Mouse (Mus musculus): ENCODE measurements around the gene Cox4i1. TPM values are rescaled to one million over a fixed set of nuclear protein-coding genes. Genes with fewer than 3 reads are reported as not detected.

Gene Cox4i1
- 951 TPM for polyA plus RNA-seq (2017; shearing (Covaris generic))

DNA sequence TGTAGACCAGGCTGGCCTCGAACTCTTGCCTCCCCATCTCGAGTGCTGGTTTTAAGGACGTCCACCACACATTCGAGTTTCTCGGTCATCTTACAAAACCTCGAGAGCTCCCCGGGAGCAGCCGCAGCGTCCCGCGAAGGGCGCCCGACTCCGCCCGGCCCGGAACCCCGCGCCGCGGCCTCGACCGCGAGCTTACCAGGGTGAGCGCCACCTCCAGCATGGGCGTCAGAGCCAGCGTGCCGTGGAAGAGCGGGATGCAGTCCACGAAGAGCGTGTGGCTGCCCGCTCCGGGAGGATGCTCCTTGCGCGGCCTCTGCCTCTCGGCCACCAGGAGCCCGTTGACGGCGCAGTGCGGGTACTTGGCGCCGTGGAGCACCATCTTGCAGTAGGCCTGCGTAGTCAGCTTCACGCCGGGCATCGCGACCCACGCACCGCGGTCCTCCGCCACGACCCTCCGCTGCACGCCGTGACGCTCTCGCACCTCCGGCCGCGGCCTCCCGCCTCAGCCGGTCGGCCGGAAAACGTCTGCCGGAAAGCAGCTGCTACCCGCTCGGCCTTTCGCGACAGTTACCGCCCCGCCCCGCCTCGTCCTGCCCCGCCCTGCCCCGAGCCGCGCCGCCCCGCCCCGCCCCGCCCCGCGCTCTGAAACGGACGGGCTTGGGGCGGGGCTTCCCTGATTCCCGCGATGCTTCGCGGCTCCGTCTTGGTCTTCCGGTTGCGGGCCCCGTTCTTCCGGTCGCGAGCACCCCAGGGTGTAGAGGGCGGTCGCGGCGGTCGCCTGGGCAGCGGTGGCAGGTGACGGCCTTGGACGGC is at the start of gene Cox4i1, which contains the start of gene Gm27021:
TSS of gene Cox4i1 (plus strand) at position 662 of the 813 bp plus-strand sequence.
TSS of gene Gm27021 (minus strand) at position 519 of the 813 bp plus-strand sequence.

DNA sequence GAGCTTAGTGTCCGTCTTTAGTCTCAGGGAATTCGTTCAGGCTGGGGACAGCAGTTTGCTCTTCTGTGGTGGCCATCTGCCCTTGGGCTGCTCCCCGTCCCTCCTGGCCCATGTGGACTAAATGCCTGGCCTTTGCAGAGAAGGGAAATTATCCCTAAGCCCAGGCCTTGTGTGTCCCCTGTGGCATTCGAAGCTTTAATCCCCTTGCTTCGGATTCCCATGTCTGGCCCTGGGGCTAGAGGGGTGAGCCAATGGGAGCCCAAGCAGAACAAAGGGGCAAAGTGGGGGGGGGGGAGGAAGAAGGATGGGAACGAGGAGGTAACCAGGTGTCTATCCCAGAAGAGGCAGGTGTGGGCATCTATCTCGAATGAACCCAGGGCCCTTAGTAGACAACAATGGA is 20.5 kb upstream of the Cox4i1 start, which contains the start of gene 1190005I06Rik:
TSS of gene 1190005I06Rik (minus strand) at position 101 of the 400 bp plus-strand sequence.

DNA sequence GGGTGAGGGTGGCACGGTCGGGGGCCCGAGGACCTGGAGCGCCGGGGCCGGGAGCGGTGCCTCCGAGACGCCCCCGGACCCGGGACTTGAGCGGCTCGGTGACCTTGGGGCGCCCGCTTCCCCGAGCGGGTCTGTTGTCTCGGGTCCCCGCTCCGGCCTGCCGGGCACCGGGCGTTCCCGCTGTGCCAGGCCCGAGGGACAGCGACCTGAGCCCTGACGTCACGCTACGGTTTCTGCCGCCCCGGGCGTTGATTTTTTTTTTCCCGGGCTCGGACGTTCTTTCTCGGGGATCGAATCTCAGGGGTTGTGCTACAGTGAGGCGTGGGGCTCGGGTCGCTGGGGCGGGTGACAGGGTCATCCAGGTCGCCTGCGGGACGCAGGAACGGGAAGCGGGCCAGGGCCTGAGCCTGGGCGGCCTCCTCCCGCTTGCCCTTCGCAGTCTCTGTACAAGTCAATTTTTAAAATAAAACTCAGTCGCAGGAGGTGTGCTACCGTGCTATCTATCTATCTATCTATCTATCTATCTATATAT is 418 bp downstream of the Cox4i1 start, which contains the start of gene Emc8:
TSS of gene Emc8 (minus strand) at position 200 of the 532 bp plus-strand sequence.

Other genes starting within 250 kb of the Cox4i1 start
- gene Gins2, start 78.9 kb upstream of the Cox4i1 start, polyA plus RNA-seq (2017; shearing (Covaris generic)), result 12.1 TPM
- gene 1190005I06Rik, start 20.6 kb upstream of the Cox4i1 start, polyA plus RNA-seq (2017; shearing (Covaris generic)), result not detected
- gene Gm27021, start 143 bp upstream of the Cox4i1 start, polyA plus RNA-seq (2017; shearing (Covaris generic)), result not detected
- gene Emc8, start 351 bp downstream of the Cox4i1 start, polyA plus RNA-seq (2017; shearing (Covaris generic)), result 39.9 TPM
- gene Irf8, start 68.1 kb downstream of the Cox4i1 start, polyA plus RNA-seq (2017; shearing (Covaris generic)), result 32.5 TPM